Mouse (Mus musculus) brain, embryonic 14.5 days (tissue): ENCODE results near the gene Prr15l.

Experiments used
- CTCF ChIP-seq: fragments of 200-500 bp; IDR thresholded peaks from 2 replicates; pipeline ENCODE4 v1.5.1; 2012; ENCODE audit warnings: inconsistent platforms, mild to moderate bottlenecking, moderate library complexity, borderline replicate concordance; ENCODE audit not compliant: insufficient read depth, insufficient read length; ENCODE audit errors: extremely low read depth
- POLR2A ChIP-seq: fragments of 200-500 bp; IDR thresholded peaks from 2 replicates; pipeline ENCODE4 v1.6.1; 2012; ENCODE audit warnings: mild to moderate bottlenecking, inconsistent platforms, borderline replicate concordance; ENCODE audit not compliant: poor library complexity, insufficient read depth, insufficient read length, severe bottlenecking; ENCODE audit errors: extremely low read depth

GRCm38 (mm10) chr11:96880296-96880695 is 47.6 kb upstream of the Prr15l start:
- TF ChIP-seq CTCF (no peak), POLR2A (no peak)
